Mouse (Mus musculus) cerebellum, adult 9-10 months (tissue): ENCODE data around the gene Tbx21.

ENCODE experiments used
- DNase-seq: peaks from one replicate; pipeline ENCODE4 v3.0.0; 2022

The Tbx21 gene

GRCm38 (mm10) chr11:97130318-97130717 is 15.2 kb upstream of the Tbx21 start:
- DNase-seq, result no peak

GRCm38 (mm10) chr11:97128956-97129355 is 13.8 kb upstream of the Tbx21 start:
- DNase-seq, result no peak

GRCm38 (mm10) chr11:97127470-97128223 is 12.5 kb upstream of the Tbx21 start:
- DNase-seq, result no peak

GRCm38 (mm10) chr11:97126645-97127468 is 11.7 kb upstream of the Tbx21 start:
- DNase-seq, result no peak

GRCm38 (mm10) chr11:97124266-97125036 is 9.3 kb upstream of the Tbx21 start:
- DNase-seq, result no peak

GRCm38 (mm10) chr11:97123282-97123890 is 8.3 kb upstream of the Tbx21 start:
- no peak for DNase-seq

- DNase-seq, result no peak
Measured at GRCm38 (mm10) chr11:97120641-97121040, 5.5 kb upstream of the Tbx21 start.

- DNase-seq, result no peak
Measured at GRCm38 (mm10) chr11:97120221-97120620, 5.1 kb upstream of the Tbx21 start.

GRCm38 (mm10) chr11:97115797-97116196 is 666 bp upstream of the Tbx21 start:
- DNase-seq, result no peak

- no peak for DNase-seq
Measured at GRCm38 (mm10) chr11:97112519-97113125, 2.5 kb downstream of the Tbx21 start.

GRCm38 (mm10) chr11:97108976-97109375 is 6.2 kb downstream of the Tbx21 start:
- DNase-seq, result no peak

GRCm38 (mm10) chr11:97104091-97104483 is 11.0 kb downstream of the Tbx21 start:
- no peak for DNase-seq

GRCm38 (mm10) chr11:97103163-97104090 is 11.7 kb downstream of the Tbx21 start:
- no peak for DNase-seq

- DNase-seq, result peak; percentile 61
Measured at GRCm38 (mm10) chr11:97101722-97102121, 13.4 kb downstream of the Tbx21 start.

- DNase-seq, result no peak
Measured at GRCm38 (mm10) chr11:97098791-97099190, 16.3 kb downstream of the Tbx21 start.

GRCm38 (mm10) chr11:97094600-97094999 is 20.5 kb downstream of the Tbx21 start:
- DNase-seq, result no peak

- DNase-seq, result no peak
Measured at GRCm38 (mm10) chr11:97086365-97086764, 28.8 kb downstream of the Tbx21 start.

GRCm38 (mm10) chr11:97084821-97085505 is 30.2 kb downstream of the Tbx21 start:
- DNase-seq, result no peak

- DNase-seq, result no peak
Measured at GRCm38 (mm10) chr11:97083401-97084140, 31.6 kb downstream of the Tbx21 start.

GRCm38 (mm10) chr11:97082977-97083376 is 32.2 kb downstream of the Tbx21 start:
- DNase-seq, result peak; percentile 73
